Mouse (Mus musculus): ENCODE results near the gene Ofcc1. TPM values are rescaled to one million over a fixed set of nuclear protein-coding genes. Genes with fewer than 3 reads are reported as not detected.

The Ofcc1 gene
- polyA plus RNA-seq, 1 experiment from 2014 or later = not detected

- Histone ChIP-seq H3K27ac (ENCODE audit: low read depth, low read length) (no peak overlapping the region), H3K9me3 (ENCODE audit: control insufficient read depth, low read length) (no peaks in the 10 kb centered on the region), H3K4me2 (replicated peaks; ENCODE audit: low read depth, low read length) (no peak overlapping the region), H3K4me1 (replicated peaks; ENCODE audit: control insufficient read depth, insufficient read depth, low read length) (no peaks in the 10 kb centered on the region), H3K4me3 (ENCODE audit: low read depth, low read length) (no peak overlapping the region), H3K9ac (ENCODE audit: low read depth, low read length) (no peak overlapping the region), H3K27me3 (ENCODE audit: control insufficient read depth, insufficient read depth, low read length) (no peaks in the 10 kb centered on the region), H3K36me3 (ENCODE audit: control insufficient read depth, insufficient read depth, low read length) (no peaks in the 10 kb centered on the region)
- no peak for ATAC-seq (ENCODE audit: low FRiP score)
- DNase-seq (ENCODE audit: low spot score) = no peak
- 78% methylated on average over 15 of the region's 15 CpGs for WGBS
These were observed 75.9 kb downstream of the Ofcc1 start for GRCm38 (mm10) chr13:40285234-40285791.

- WGBS = 87% methylated on average over 5 of the region's 5 CpGs
- Histone ChIP-seq H3K27me3 (ENCODE audit: control insufficient read depth, insufficient read depth, low read length) (no peaks in the 10 kb centered on the region), H3K4me1 (replicated peaks; ENCODE audit: control insufficient read depth, insufficient read depth, low read length) (no peaks in the 10 kb centered on the region), H3K27ac (ENCODE audit: low read depth, low read length) (no peak overlapping the region), H3K9me3 (ENCODE audit: control insufficient read depth, low read length) (no peaks in the 10 kb centered on the region), H3K4me2 (replicated peaks; ENCODE audit: low read depth, low read length) (no peak overlapping the region), H3K9ac (ENCODE audit: low read depth, low read length) (no peak overlapping the region), H3K4me3 (ENCODE audit: low read depth, low read length) (no peak overlapping the region), H3K36me3 (ENCODE audit: control insufficient read depth, insufficient read depth, low read length) (no peaks in the 10 kb centered on the region)
- DNase-seq (ENCODE audit: low spot score) = no peak
- no peak for ATAC-seq (ENCODE audit: low FRiP score)
These were observed 80.6 kb downstream of the Ofcc1 start for GRCm38 (mm10) chr13:40280616-40281015.

GRCm38 (mm10) chr13:40267546-40267945 lies 93.7 kb downstream of the Ofcc1 start:
- no peak overlapping the region for H3K4me2 ChIP-seq (replicated peaks; ENCODE audit: low read depth, low read length)
- WGBS = 88% methylated on average over 9 of the region's 9 CpGs
- no peaks in the 10 kb centered on the region for H3K4me1 ChIP-seq (replicated peaks; ENCODE audit: control insufficient read depth, insufficient read depth, low read length)
- DNase-seq (ENCODE audit: low spot score) (no peak), ATAC-seq (ENCODE audit: low FRiP score) (no peak)
- no peak overlapping the region for H3K27ac ChIP-seq (ENCODE audit: low read depth, low read length)
- H3K9me3 ChIP-seq (ENCODE audit: control insufficient read depth, low read length) = no peaks in the 10 kb centered on the region
- no peak overlapping the region for H3K9ac ChIP-seq (ENCODE audit: low read depth, low read length)
- H3K36me3 ChIP-seq (ENCODE audit: control insufficient read depth, insufficient read depth, low read length) = no peaks in the 10 kb centered on the region
- H3K4me3 ChIP-seq (ENCODE audit: low read depth, low read length) = no peak overlapping the region
- H3K27me3 ChIP-seq (ENCODE audit: control insufficient read depth, insufficient read depth, low read length) = no peaks in the 10 kb centered on the region

GRCm38 (mm10) chr13:40263087-40263807 lies 98.0 kb downstream of the Ofcc1 start:
- Histone ChIP-seq H3K27me3 (ENCODE audit: control insufficient read depth, insufficient read depth, low read length) (no peaks in the 10 kb centered on the region), H3K27ac (ENCODE audit: low read depth, low read length) (no peak overlapping the region), H3K9ac (ENCODE audit: low read depth, low read length) (no peak overlapping the region), H3K9me3 (ENCODE audit: control insufficient read depth, low read length) (no peaks in the 10 kb centered on the region), H3K4me1 (replicated peaks; ENCODE audit: control insufficient read depth, insufficient read depth, low read length) (no peaks in the 10 kb centered on the region), H3K36me3 (ENCODE audit: control insufficient read depth, insufficient read depth, low read length) (no peaks in the 10 kb centered on the region), H3K4me3 (ENCODE audit: low read depth, low read length) (no peak overlapping the region), H3K4me2 (replicated peaks; ENCODE audit: low read depth, low read length) (no peak overlapping the region)
- 64% methylated on average over 16 of the region's 16 CpGs for WGBS
- no peak for ATAC-seq (ENCODE audit: low FRiP score)
- peak; percentile 2 for DNase-seq (ENCODE audit: low spot score)

GRCm38 (mm10) chr13:40258757-40259156 lies 102.5 kb downstream of the Ofcc1 start:
- no peak for ATAC-seq (ENCODE audit: low FRiP score)
- H3K9me3 ChIP-seq (ENCODE audit: control insufficient read depth, low read length) = no peaks in the 10 kb centered on the region
- no peaks in the 10 kb centered on the region for H3K4me1 ChIP-seq (replicated peaks; ENCODE audit: control insufficient read depth, insufficient read depth, low read length)
- H3K36me3 ChIP-seq (ENCODE audit: control insufficient read depth, insufficient read depth, low read length) = no peaks in the 10 kb centered on the region
- H3K4me2 ChIP-seq (replicated peaks; ENCODE audit: low read depth, low read length) = no peak overlapping the region
- WGBS = 81% methylated on average over 5 of the region's 5 CpGs
- no peak overlapping the region for H3K9ac ChIP-seq (ENCODE audit: low read depth, low read length)
- H3K27me3 ChIP-seq (ENCODE audit: control insufficient read depth, insufficient read depth, low read length) = no peaks in the 10 kb centered on the region
- no peak overlapping the region for H3K4me3 ChIP-seq (ENCODE audit: low read depth, low read length)
- H3K27ac ChIP-seq (ENCODE audit: low read depth, low read length) = no peak overlapping the region
- DNase-seq (ENCODE audit: low spot score) = no peak

- Histone ChIP-seq H3K9ac (ENCODE audit: low read depth, low read length) (no peak overlapping the region), H3K4me3 (ENCODE audit: low read depth, low read length) (no peak overlapping the region), H3K9me3 (ENCODE audit: control insufficient read depth, low read length) (no peaks in the 10 kb centered on the region), H3K4me2 (replicated peaks; ENCODE audit: low read depth, low read length) (no peak overlapping the region), H3K27ac (ENCODE audit: low read depth, low read length) (no peak overlapping the region), H3K36me3 (ENCODE audit: control insufficient read depth, insufficient read depth, low read length) (no peaks in the 10 kb centered on the region), H3K4me1 (replicated peaks; ENCODE audit: control insufficient read depth, insufficient read depth, low read length) (no peaks in the 10 kb centered on the region), H3K27me3 (ENCODE audit: control insufficient read depth, insufficient read depth, low read length) (no peaks in the 10 kb centered on the region)
- DNase-seq (ENCODE audit: low spot score) (no peak), ATAC-seq (ENCODE audit: low FRiP score) (no peak)
- WGBS = 85% methylated on average over 6 of the region's 6 CpGs
These were observed 117.4 kb downstream of the Ofcc1 start for GRCm38 (mm10) chr13:40243821-40244220.

GRCm38 (mm10) chr13:40236356-40236755 lies 124.9 kb downstream of the Ofcc1 start:
- Histone ChIP-seq H3K36me3 (ENCODE audit: control insufficient read depth, insufficient read depth, low read length) (no peaks in the 10 kb centered on the region), H3K4me3 (ENCODE audit: low read depth, low read length) (no peak overlapping the region), H3K4me2 (replicated peaks; ENCODE audit: low read depth, low read length) (no peak overlapping the region), H3K9ac (ENCODE audit: low read depth, low read length) (no peak overlapping the region), H3K4me1 (replicated peaks; ENCODE audit: control insufficient read depth, insufficient read depth, low read length) (no peaks in the 10 kb centered on the region), H3K27ac (ENCODE audit: low read depth, low read length) (no peak overlapping the region), H3K9me3 (ENCODE audit: control insufficient read depth, low read length) (no peaks in the 10 kb centered on the region), H3K27me3 (ENCODE audit: control insufficient read depth, insufficient read depth, low read length) (no peaks in the 10 kb centered on the region)
- ATAC-seq (ENCODE audit: low FRiP score) (no peak), DNase-seq (ENCODE audit: low spot score) (no peak)
- WGBS = 77% methylated on average over 3 of the region's 3 CpGs

GRCm38 (mm10) chr13:40208314-40208713 lies 152.9 kb downstream of the Ofcc1 start:
- Histone ChIP-seq H3K27ac (ENCODE audit: low read depth, low read length) (no peak overlapping the region), H3K36me3 (ENCODE audit: control insufficient read depth, insufficient read depth, low read length) (no peaks in the 10 kb centered on the region), H3K4me2 (replicated peaks; ENCODE audit: low read depth, low read length) (no peak overlapping the region), H3K27me3 (ENCODE audit: control insufficient read depth, insufficient read depth, low read length) (no peaks in the 10 kb centered on the region), H3K4me1 (replicated peaks; ENCODE audit: control insufficient read depth, insufficient read depth, low read length) (no peaks in the 10 kb centered on the region), H3K9ac (ENCODE audit: low read depth, low read length) (no peak overlapping the region), H3K9me3 (ENCODE audit: control insufficient read depth, low read length) (no peaks in the 10 kb centered on the region), H3K4me3 (ENCODE audit: low read depth, low read length) (no peak overlapping the region)
- 84% methylated on average over 9 of the region's 9 CpGs for WGBS
- no peak for ATAC-seq (ENCODE audit: low FRiP score)
- no peak for DNase-seq (ENCODE audit: low spot score)

- Histone ChIP-seq H3K4me3 (ENCODE audit: low read depth, low read length) (no peak overlapping the region), H3K9ac (ENCODE audit: low read depth, low read length) (no peak overlapping the region), H3K27ac (ENCODE audit: low read depth, low read length) (no peak overlapping the region), H3K27me3 (ENCODE audit: control insufficient read depth, insufficient read depth, low read length) (no peaks in the 10 kb centered on the region), H3K4me2 (replicated peaks; ENCODE audit: low read depth, low read length) (no peak overlapping the region), H3K4me1 (replicated peaks; ENCODE audit: control insufficient read depth, insufficient read depth, low read length) (no peaks in the 10 kb centered on the region), H3K9me3 (ENCODE audit: control insufficient read depth, low read length) (no peaks in the 10 kb centered on the region), H3K36me3 (ENCODE audit: control insufficient read depth, insufficient read depth, low read length) (no peaks in the 10 kb centered on the region)
- WGBS = 74% methylated on average over 3 of the region's 3 CpGs
- DNase-seq (ENCODE audit: low spot score) = no peak
- ATAC-seq (ENCODE audit: low FRiP score) = no peak
These were observed 179.5 kb downstream of the Ofcc1 start for GRCm38 (mm10) chr13:40181786-40182185.
